Mouse (Mus musculus): ENCODE measurements at regions not wholly inside any gene's neighbourhood (a gene's known extent, or its start where the extent isn't known, plus 50 kb on each side); places are given as distances from the start of the nearest gene placed in this dataset.
A peak's percentile ranks its signal among the peaks of the same experiment; 100 is the strongest.

- Histone ChIP-seq H3K4me1 (ENCODE audit: control insufficient read depth, insufficient read depth, low read length) (no peaks in the 10 kb centered on the region), H3K27me3 (replicated peaks; ENCODE audit: control insufficient read depth, insufficient read depth, low read length) (no peaks in the 10 kb centered on the region), H3K36me3 (ENCODE audit: control insufficient read depth, insufficient read depth, low read length) (no peaks in the 10 kb centered on the region), H3K4me3 (ENCODE audit: insufficient read depth, low read depth, low read length) (no peak overlapping the region), H3K27ac (ENCODE audit: insufficient read depth, low read depth, low read length) (no peak overlapping the region)
- TF ChIP-seq POLR2A (IDR thresholded peaks at IDR 0.05; ENCODE audit: low read depth, low read length): no peak
- DNase-seq: no peak
- WGBS: 31% methylated on average over 17 of the region's 17 CpGs
Measured at GRCm38 (mm10) chr12:104567622-104568021, 94.5 kb upstream of the Gsc start.

GRCm38 (mm10) chr12:104562961-104563360 is 89.8 kb upstream of the Gsc start:
- peak; percentile 25 for DNase-seq
- Histone ChIP-seq H3K27ac (ENCODE audit: insufficient read depth, low read depth, low read length) (no peak overlapping the region), H3K27me3 (replicated peaks; ENCODE audit: control insufficient read depth, insufficient read depth, low read length) (no peaks in the 10 kb centered on the region), H3K4me1 (ENCODE audit: control insufficient read depth, insufficient read depth, low read length) (no peaks in the 10 kb centered on the region), H3K4me3 (ENCODE audit: insufficient read depth, low read depth, low read length) (no peak overlapping the region), H3K36me3 (ENCODE audit: control insufficient read depth, insufficient read depth, low read length) (no peaks in the 10 kb centered on the region)
- no peak for TF ChIP-seq POLR2A (IDR thresholded peaks at IDR 0.05; ENCODE audit: low read depth, low read length)
- 52% methylated on average over 5 of the region's 5 CpGs for WGBS

- TF ChIP-seq CTCF (conservative IDR thresholded peaks at IDR 0.05; ENCODE audit: insufficient read depth, insufficient read length, low read depth, low read length): no peak
- TF ChIP-seq POLR2A (IDR thresholded peaks at IDR 0.05; ENCODE audit: low read depth, low read length): no peak
- Histone ChIP-seq H3K27ac (ENCODE audit: insufficient read depth, low read depth, low read length) (no peak overlapping the region), H3K27me3 (replicated peaks; ENCODE audit: control insufficient read depth, insufficient read depth, low read length) (no peaks in the 10 kb centered on the region), H3K4me1 (ENCODE audit: control insufficient read depth, insufficient read depth, low read length) (no peaks in the 10 kb centered on the region), H3K36me3 (ENCODE audit: control insufficient read depth, insufficient read depth, low read length) (no peaks in the 10 kb centered on the region), H3K4me3 (ENCODE audit: insufficient read depth, low read depth, low read length) (no peak overlapping the region)
- peak; percentile 8 for DNase-seq
- 40% methylated on average over 14 of the region's 14 CpGs for WGBS
Measured at GRCm38 (mm10) chr12:104560934-104561565, 87.9 kb upstream of the Gsc start.

- no peak overlapping the region for H3K4me3 ChIP-seq (ENCODE audit: insufficient read depth, low read depth, low read length)
- WGBS: 63% methylated on average over 4 of the region's 4 CpGs
- no peaks in the 10 kb centered on the region for H3K36me3 ChIP-seq (ENCODE audit: control insufficient read depth, insufficient read depth, low read length)
- TF ChIP-seq CTCF (conservative IDR thresholded peaks at IDR 0.05; ENCODE audit: insufficient read depth, insufficient read length, low read depth, low read length): no peak
- no peak for TF ChIP-seq POLR2A (IDR thresholded peaks at IDR 0.05; ENCODE audit: low read depth, low read length)
- no peaks in the 10 kb centered on the region for H3K27me3 ChIP-seq (replicated peaks; ENCODE audit: control insufficient read depth, insufficient read depth, low read length)
- H3K4me1 ChIP-seq (ENCODE audit: control insufficient read depth, insufficient read depth, low read length): no peaks in the 10 kb centered on the region
- DNase-seq: peak; percentile 14
- no peak overlapping the region for H3K27ac ChIP-seq (ENCODE audit: insufficient read depth, low read depth, low read length)
Measured at GRCm38 (mm10) chr12:104557761-104558160, 84.6 kb upstream of the Gsc start.

- no peak overlapping the region for H3K4me3 ChIP-seq (ENCODE audit: insufficient read depth, low read depth, low read length)
- DNase-seq: no peak
- H3K36me3 ChIP-seq (ENCODE audit: control insufficient read depth, insufficient read depth, low read length): no peaks in the 10 kb centered on the region
- TF ChIP-seq POLR2A (IDR thresholded peaks at IDR 0.05; ENCODE audit: low read depth, low read length) (no peak), CTCF (conservative IDR thresholded peaks at IDR 0.05; ENCODE audit: insufficient read depth, insufficient read length, low read depth, low read length) (no peak)
- no peak overlapping the region for H3K27ac ChIP-seq (ENCODE audit: insufficient read depth, low read depth, low read length)
- H3K27me3 ChIP-seq (replicated peaks; ENCODE audit: control insufficient read depth, insufficient read depth, low read length): no peaks in the 10 kb centered on the region
- WGBS: 55% methylated on average over 10 of the region's 10 CpGs
- no peaks in the 10 kb centered on the region for H3K4me1 ChIP-seq (ENCODE audit: control insufficient read depth, insufficient read depth, low read length)
Measured at GRCm38 (mm10) chr12:104557307-104557706, 84.2 kb upstream of the Gsc start.

GRCm38 (mm10) chr12:104548586-104548985 is 75.5 kb upstream of the Gsc start:
- no peaks in the 10 kb centered on the region for H3K36me3 ChIP-seq (ENCODE audit: control insufficient read depth, insufficient read depth, low read length)
- no peak overlapping the region for H3K4me3 ChIP-seq (ENCODE audit: insufficient read depth, low read depth, low read length)
- WGBS: 93% methylated on average over 2 of the region's 2 CpGs
- DNase-seq: no peak
- no peaks in the 10 kb centered on the region for H3K4me1 ChIP-seq (ENCODE audit: control insufficient read depth, insufficient read depth, low read length)
- H3K27me3 ChIP-seq (replicated peaks; ENCODE audit: control insufficient read depth, insufficient read depth, low read length): no peaks in the 10 kb centered on the region
- no peak for TF ChIP-seq CTCF (conservative IDR thresholded peaks at IDR 0.05; ENCODE audit: insufficient read depth, insufficient read length, low read depth, low read length)
- no peak for TF ChIP-seq POLR2A (IDR thresholded peaks at IDR 0.05; ENCODE audit: low read depth, low read length)
- H3K27ac ChIP-seq (ENCODE audit: insufficient read depth, low read depth, low read length): no peak overlapping the region

GRCm38 (mm10) chr12:104547561-104547960 is 74.4 kb upstream of the Gsc start:
- 75% methylated on average over 3 of the region's 3 CpGs for WGBS
- Histone ChIP-seq H3K36me3 (ENCODE audit: control insufficient read depth, insufficient read depth, low read length) (no peaks in the 10 kb centered on the region), H3K27ac (ENCODE audit: insufficient read depth, low read depth, low read length) (no peak overlapping the region), H3K27me3 (replicated peaks; ENCODE audit: control insufficient read depth, insufficient read depth, low read length) (no peaks in the 10 kb centered on the region), H3K4me1 (ENCODE audit: control insufficient read depth, insufficient read depth, low read length) (no peaks in the 10 kb centered on the region), H3K4me3 (ENCODE audit: insufficient read depth, low read depth, low read length) (no peak overlapping the region)
- DNase-seq: no peak
- no peak for TF ChIP-seq POLR2A (IDR thresholded peaks at IDR 0.05; ENCODE audit: low read depth, low read length)

Measured in kidney, adult 2 months (tissue).